Mouse (Mus musculus) erythroblast, embryonic 14.5 days (primary cell): Measurements from ENCODE around the gene Golga7b. TPM values are rescaled to one million over a fixed set of nuclear protein-coding genes. Genes with fewer than 3 reads are reported as not detected.

Experiments used
- H3K27me3 ChIP-seq: 2 replicates; pipeline ENCODE4 v1.6.1; 2012; ENCODE audit warnings: inconsistent platforms; ENCODE audit not compliant: control insufficient read depth
- H3K36me3 ChIP-seq: 2 replicates; pipeline ENCODE4 v1.6.1; 2012; ENCODE audit warnings: mild to moderate bottlenecking, inconsistent platforms; ENCODE audit not compliant: control insufficient read depth
- H3K4me1 ChIP-seq: 2 replicates; pipeline ENCODE4 v1.6.1; 2012; ENCODE audit warnings: inconsistent platforms; ENCODE audit not compliant: control insufficient read depth
- H3K4me3 ChIP-seq: replicated peaks from 2 replicates; pipeline ENCODE3; 2012; ENCODE audit warnings: moderate library complexity, mild to moderate bottlenecking, inconsistent platforms
- H3K9me3 ChIP-seq: 2 replicates; pipeline ENCODE4 v1.6.1; 2012; ENCODE audit warnings: low read length, inconsistent platforms, mixed read lengths; ENCODE audit not compliant: control insufficient read depth
- GATA1 ChIP-seq: IDR thresholded peaks from 2 replicates; pipeline ENCODE4 v1.6.1; 2012; ENCODE audit warnings: low read length, inconsistent platforms, mixed read lengths
- TAL1 ChIP-seq: IDR thresholded peaks from 3 replicates; pipeline ENCODE4 v1.6.1; 2012; ENCODE audit warnings: low read length, inconsistent platforms, mixed read lengths
- polyA plus RNA-seq: library from polyadenylated mRNA; stranded (reverse); fragments of >175 nt; gene quantifications from 2 replicates; pipeline ENCODE4 v1.2.3, GENCODE M21; 2012

Gene Golga7b
- polyA plus RNA-seq, 1 experiment, result not detected

- H3K4me3 ChIP-seq, result no peak overlapping the region
Observed at GRCm38 (mm10) chr19:42216699-42217373, 30.5 kb upstream of the Golga7b start.

GRCm38 (mm10) chr19:42217374-42217763 lies 30.0 kb upstream of the Golga7b start:
- H3K4me3 ChIP-seq, result no peak overlapping the region
- no peaks in the 10 kb centered on the region for H3K36me3 ChIP-seq
- TF ChIP-seq TAL1 (no peak), GATA1 (no peak)
- no peaks in the 10 kb centered on the region for H3K9me3 ChIP-seq
- H3K4me1 ChIP-seq, result no peaks in the 10 kb centered on the region
- H3K27me3 ChIP-seq, result no peaks in the 10 kb centered on the region

More at GRCm38 (mm10) chr19:42216699-42217373, 30.5 kb upstream of the Golga7b start:
- H3K4me1 ChIP-seq, result no peaks in the 10 kb centered on the region
- H3K9me3 ChIP-seq, result no peaks in the 10 kb centered on the region
- H3K36me3 ChIP-seq, result no peaks in the 10 kb centered on the region
- no peaks in the 10 kb centered on the region for H3K27me3 ChIP-seq
- TF ChIP-seq TAL1 (no peak), GATA1 (no peak)

- no peaks in the 10 kb centered on the region; the same call in none of the 2 replicates for H3K27me3 ChIP-seq
- H3K9me3 ChIP-seq, result no peaks in the 10 kb centered on the region
- TF ChIP-seq TAL1, result no peak
- no peak for TF ChIP-seq GATA1
Observed at GRCm38 (mm10) chr19:42226451-42226850, 20.9 kb upstream of the Golga7b start.

GRCm38 (mm10) chr19:42229499-42230287 lies 17.7 kb upstream of the Golga7b start:
- H3K4me3 ChIP-seq, result peak overlapping the region; percentile 35

More at GRCm38 (mm10) chr19:42226451-42226850, 20.9 kb upstream of the Golga7b start:
- H3K4me1 ChIP-seq, result peaks cover 25% of the 10 kb centered on the region
- H3K4me3 ChIP-seq, result no peak overlapping the region
- no peaks in the 10 kb centered on the region for H3K36me3 ChIP-seq

GRCm38 (mm10) chr19:42230288-42230568 lies 17.1 kb upstream of the Golga7b start:
- H3K4me1 ChIP-seq, result peaks cover 31% of the 10 kb centered on the region
- H3K9me3 ChIP-seq, result 0 out of 2 replicates have a peak, but pooled peaks cover 2% of the 10 kb centered on the region
- no peaks in the 10 kb centered on the region for H3K36me3 ChIP-seq
- H3K4me3 ChIP-seq, result peak overlapping the region; percentile 35
- TF ChIP-seq TAL1 (no peak), GATA1 (no peak)
- peaks cover 4% of the 10 kb centered on the region for H3K27me3 ChIP-seq

More at GRCm38 (mm10) chr19:42229499-42230287, 17.7 kb upstream of the Golga7b start:
- peaks cover 31% of the 10 kb centered on the region for H3K4me1 ChIP-seq
- TF ChIP-seq GATA1 (no peak), TAL1 (no peak)
- H3K27me3 ChIP-seq, result peaks cover 4% of the 10 kb centered on the region
- H3K36me3 ChIP-seq, result no peaks in the 10 kb centered on the region
- 0 out of 2 replicates have a peak, but pooled peaks cover 2% of the 10 kb centered on the region for H3K9me3 ChIP-seq

GRCm38 (mm10) chr19:42230986-42231385 lies 16.4 kb upstream of the Golga7b start:
- TF ChIP-seq TAL1 (no peak), GATA1 (no peak)
- Histone ChIP-seq H3K27me3 (peaks cover 4% of the 10 kb centered on the region), H3K4me1 (peaks cover 31% of the 10 kb centered on the region), H3K9me3 (0 out of 2 replicates have a peak, but pooled peaks cover 2% of the 10 kb centered on the region), H3K4me3 (no peak overlapping the region), H3K36me3 (no peaks in the 10 kb centered on the region)

GRCm38 (mm10) chr19:42237602-42238340 lies 9.6 kb upstream of the Golga7b start:
- TF ChIP-seq GATA1 (no peak), TAL1 (no peak)

GRCm38 (mm10) chr19:42238341-42238715 lies 9.0 kb upstream of the Golga7b start:
- no peaks in the 10 kb centered on the region for H3K27me3 ChIP-seq
- no peaks in the 10 kb centered on the region for H3K36me3 ChIP-seq
- H3K9me3 ChIP-seq, result no peaks in the 10 kb centered on the region
- H3K4me1 ChIP-seq, result no peaks in the 10 kb centered on the region
- TF ChIP-seq TAL1, result no peak
- no peak for TF ChIP-seq GATA1
- H3K4me3 ChIP-seq, result no peak overlapping the region

More at GRCm38 (mm10) chr19:42237602-42238340, 9.6 kb upstream of the Golga7b start:
- Histone ChIP-seq H3K4me3 (no peak overlapping the region), H3K36me3 (no peaks in the 10 kb centered on the region), H3K4me1 (no peaks in the 10 kb centered on the region), H3K9me3 (no peaks in the 10 kb centered on the region), H3K27me3 (no peaks in the 10 kb centered on the region)

- Histone ChIP-seq H3K4me3 (no peak overlapping the region), H3K4me1 (no peaks in the 10 kb centered on the region), H3K9me3 (no peaks in the 10 kb centered on the region), H3K27me3 (no peaks in the 10 kb centered on the region), H3K36me3 (no peaks in the 10 kb centered on the region)
- TF ChIP-seq GATA1 (no peak), TAL1 (no peak)
Observed at GRCm38 (mm10) chr19:42240881-42241280, 6.5 kb upstream of the Golga7b start.
